Mouse (Mus musculus) heart, postnatal 0 days (tissue): Measurements from ENCODE around the gene Sdr39u1. TPM values are rescaled to one million over a fixed set of nuclear protein-coding genes. Genes with fewer than 3 reads are reported as not detected.

Experiments used
- ATAC-seq: fragments of 200-750 bp; cut with Nextera tagmentation; 2 replicates; pipeline ENCODE4 v1.8.0; 2017; ENCODE audit warnings: low read depth, moderate number of reproducible peaks, moderate library complexity; ENCODE audit not compliant: insufficient read depth
- DNase-seq: peaks from one replicate; pipeline ENCODE4 v3.0.0-alpha.2; 2016; ENCODE audit warnings: low spot score
- H3K27ac ChIP-seq: fragments of 300-500 bp; sonication (generic); 2 replicates; pipeline ENCODE4 v1.5.1; 2014; ENCODE audit warnings: low read depth, mild to moderate bottlenecking
- H3K27me3 ChIP-seq: fragments of 300-500 bp; sonication (generic); 2 replicates; pipeline ENCODE4 v1.6.1; 2014; ENCODE audit warnings: low read length, mixed read lengths; ENCODE audit not compliant: control insufficient read depth, insufficient read depth
- H3K36me3 ChIP-seq: fragments of 300-500 bp; sonication (generic); replicated peaks from 2 replicates; pipeline ENCODE4 v1.6.1; 2014; ENCODE audit warnings: low read length, mixed read lengths; ENCODE audit not compliant: control insufficient read depth, insufficient read depth
- H3K4me1 ChIP-seq: fragments of 300-500 bp; sonication (generic); 2 replicates; pipeline ENCODE4 v1.6.1; 2014; ENCODE audit warnings: antibody characterized with exemption; ENCODE audit not compliant: control insufficient read depth, insufficient read depth
- H3K4me2 ChIP-seq: fragments of 300-500 bp; sonication (generic); 2 replicates; pipeline ENCODE4 v1.6.1; 2014; ENCODE audit warnings: low read depth, mild to moderate bottlenecking, low read length, moderate library complexity
- H3K4me3 ChIP-seq: fragments of 300-500 bp; sonication (generic); 2 replicates; pipeline ENCODE4 v1.5.1; 2014; ENCODE audit warnings: low read depth, low read length
- H3K9ac ChIP-seq: fragments of 300-500 bp; sonication (generic); replicated peaks from 2 replicates; pipeline ENCODE4 v1.6.1; 2014; ENCODE audit warnings: low read depth, low read length, mixed read lengths
- H3K9me3 ChIP-seq: fragments of 300-500 bp; sonication (generic); replicated peaks from 2 replicates; pipeline ENCODE4 v1.6.1; 2016; ENCODE audit warnings: low read length; ENCODE audit not compliant: control insufficient read depth
- CTCF ChIP-seq: IDR thresholded peaks from 2 replicates; pipeline ENCODE4 v1.5.1; 2016; ENCODE audit warnings: antibody characterized with exemption, control low read depth, low read depth
- EP300 ChIP-seq: IDR thresholded peaks from 2 replicates; pipeline ENCODE4 v1.6.1; 2016; ENCODE audit warnings: antibody characterized with exemption, low read depth
- WGBS: fragments of 180-500 bp; shearing (Covaris S2); extraction: QIAGEN DNeasy Blood & Tissue Kit; methylation state at CpG from one replicate; pipeline ENCODE4 v1.1.7; 2014; 5-methylcytosine and 5-hydroxymethylcytosine counted together
- polyA plus RNA-seq: library from polyadenylated mRNA; unstranded; fragments of >200 nt; fragmentation: Nextera tagmentation; extraction: Ambion mirVana; gene quantifications from 2 replicates; pipeline ENCODE4 v1.2.1, GENCODE M21; 2015
- total RNA-seq: library from RNA; depleted of rRNA; stranded (reverse); fragments of >200 nt; gene quantifications from 2 replicates; pipeline ENCODE4 v1.2.3, GENCODE M21; 2014; ENCODE audit warnings: low replicate concordance; rRNA removed

Gene Sdr39u1
- total RNA-seq (89.1 and 138 TPM in 2 replicates), polyA plus RNA-seq (79.5 and 88.3 TPM in 2 replicates)

DNA sequence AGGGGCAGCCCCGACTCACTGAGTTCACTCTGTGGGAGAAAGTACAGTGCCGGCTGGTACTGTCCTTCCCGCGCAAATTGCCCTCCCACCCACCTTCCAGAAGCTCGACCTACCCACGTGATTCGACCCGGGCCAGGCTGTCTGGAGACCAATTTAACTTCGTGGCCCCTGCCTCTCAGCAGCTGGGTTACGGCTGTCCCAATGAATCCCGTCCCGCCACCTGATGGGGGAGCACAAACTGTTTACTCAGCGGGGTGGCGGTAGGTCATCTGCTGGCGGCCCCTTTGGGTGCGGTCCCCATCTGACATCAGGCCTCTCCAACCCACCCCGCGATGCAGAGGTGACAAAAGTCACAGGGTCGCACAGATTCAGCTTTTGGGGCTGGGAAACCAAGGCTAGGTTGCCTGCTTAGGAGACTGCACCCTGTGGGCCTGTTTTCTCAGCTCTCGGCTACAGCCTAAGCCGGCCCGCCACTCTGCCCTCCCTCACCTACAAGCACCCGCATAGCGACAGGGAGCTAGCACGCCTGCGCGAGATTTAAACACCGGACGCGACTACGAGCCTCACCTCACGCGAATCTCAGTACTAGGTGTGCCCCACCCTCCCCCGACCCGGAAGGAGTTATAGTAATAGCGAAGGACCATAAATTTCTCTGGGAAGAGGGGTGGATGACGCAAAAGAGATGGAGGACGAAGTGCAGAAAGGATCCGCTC is at the start of gene Sdr39u1:
Sdr39u1 (minus strand) TSS at position 593 of the 713 bp plus-strand sequence.
- WGBS, result under 1% methylated on average over 39 of the region's 39 CpGs
- H3K27me3 ChIP-seq, result no peaks in the 10 kb centered on the region
- no peak for TF ChIP-seq EP300
- no peak for TF ChIP-seq CTCF
- no peaks in the 10 kb centered on the region for H3K9me3 ChIP-seq
- ATAC-seq (peak; percentile 96), DNase-seq (peak; percentile 92)
- H3K9ac ChIP-seq, result peak within 1 kb of the TSS; percentile 80
- H3K27ac ChIP-seq, result peak within 1 kb of the TSS; percentile 83
- H3K4me1 ChIP-seq, result peaks cover 6% of the 10 kb centered on the region
- peak within 1 kb of the TSS; percentile 57 for H3K4me3 ChIP-seq
- H3K36me3 ChIP-seq, result peaks cover 27% of the 10 kb centered on the region
- H3K4me2 ChIP-seq, result peak within 1 kb of the TSS; percentile 85

DNA sequence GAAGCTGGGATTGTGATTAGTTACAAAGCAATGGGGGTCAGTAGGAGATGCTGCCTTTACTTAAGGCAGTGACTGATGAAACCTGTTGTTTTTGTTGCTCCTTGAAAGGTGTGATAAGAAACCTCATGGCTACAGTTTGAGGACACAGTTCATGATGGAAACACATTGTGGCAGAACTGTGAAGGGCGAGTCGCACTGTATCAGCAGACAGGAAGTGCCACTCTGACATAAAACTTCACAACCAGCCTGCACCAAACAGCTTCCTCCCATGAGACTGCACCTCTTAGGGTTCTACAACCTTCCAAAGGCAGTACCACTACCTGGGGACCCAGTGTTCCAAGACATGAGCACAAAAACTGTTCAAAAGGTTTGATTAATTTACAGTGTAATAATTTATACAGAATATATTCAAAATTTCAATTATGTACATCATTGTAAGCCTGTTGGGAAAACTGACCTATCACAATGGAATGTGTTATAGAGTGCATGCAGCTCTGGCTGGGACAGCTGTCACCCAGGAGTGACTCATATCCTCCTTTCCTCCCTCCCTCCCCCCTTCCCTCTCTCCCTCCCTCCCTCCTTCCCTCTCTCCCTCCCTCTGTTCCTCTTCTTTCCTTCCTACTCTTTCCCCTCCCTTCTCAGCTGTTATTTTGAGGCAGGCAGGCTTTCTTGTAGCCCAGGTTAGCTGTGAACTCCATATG is 46.3 kb upstream of the Sdr39u1 start:
- H3K27ac ChIP-seq, result peak overlapping the region; percentile 43; the same call in 1 of the 2 replicates
- no peaks in the 10 kb centered on the region for H3K36me3 ChIP-seq
- DNase-seq (peak; percentile 61), ATAC-seq (peak; percentile 79)
- no peaks in the 10 kb centered on the region for H3K27me3 ChIP-seq
- WGBS, result 10% methylated on average over 2 of the region's 2 CpGs
- no peaks in the 10 kb centered on the region for H3K9me3 ChIP-seq
- no peak overlapping the region for H3K4me3 ChIP-seq
- H3K4me2 ChIP-seq, result no peak overlapping the region
- H3K9ac ChIP-seq, result no peak overlapping the region
- peaks cover 9% of the 10 kb centered on the region for H3K4me1 ChIP-seq
- TF ChIP-seq EP300 (no peak), CTCF (no peak)

DNA sequence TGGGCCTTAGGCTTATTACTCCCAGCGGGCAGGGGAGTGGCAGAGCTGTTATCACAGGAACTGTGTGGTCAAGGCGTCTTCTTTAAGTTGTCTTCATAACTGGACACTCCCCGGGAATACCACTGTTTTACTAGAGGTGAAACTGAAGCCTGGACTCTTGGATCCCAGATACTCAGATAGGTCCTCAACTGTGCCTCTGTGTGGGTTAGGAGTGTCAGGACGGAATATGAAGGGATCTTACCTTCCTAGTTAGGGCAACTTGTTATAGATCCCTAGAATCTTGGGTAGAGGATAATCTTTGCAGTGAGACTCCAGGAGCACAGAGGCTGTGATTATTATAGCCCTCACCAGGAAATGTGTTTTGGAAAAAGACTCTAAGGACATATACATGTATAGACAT is 44.5 kb upstream of the Sdr39u1 start, which contains the start of gene Cma1:
Cma1 (minus strand) TSS at position 101 of the 400 bp plus-strand sequence.
- no peak within 1 kb of the TSS for H3K27ac ChIP-seq
- H3K4me3 ChIP-seq, result no peak within 1 kb of the TSS
- no peaks in the 10 kb centered on the region for H3K36me3 ChIP-seq
- no peak within 1 kb of the TSS for H3K4me2 ChIP-seq
- 70% methylated on average over 4 of the region's 4 CpGs for WGBS
- H3K9ac ChIP-seq, result no peak within 1 kb of the TSS
- H3K4me1 ChIP-seq, result peaks cover 9% of the 10 kb centered on the region
- H3K27me3 ChIP-seq, result no peaks in the 10 kb centered on the region
- no peak for DNase-seq
- TF ChIP-seq EP300, result no peak
- TF ChIP-seq CTCF, result no peak
- ATAC-seq, result no peak
- no peaks in the 10 kb centered on the region for H3K9me3 ChIP-seq

DNA sequence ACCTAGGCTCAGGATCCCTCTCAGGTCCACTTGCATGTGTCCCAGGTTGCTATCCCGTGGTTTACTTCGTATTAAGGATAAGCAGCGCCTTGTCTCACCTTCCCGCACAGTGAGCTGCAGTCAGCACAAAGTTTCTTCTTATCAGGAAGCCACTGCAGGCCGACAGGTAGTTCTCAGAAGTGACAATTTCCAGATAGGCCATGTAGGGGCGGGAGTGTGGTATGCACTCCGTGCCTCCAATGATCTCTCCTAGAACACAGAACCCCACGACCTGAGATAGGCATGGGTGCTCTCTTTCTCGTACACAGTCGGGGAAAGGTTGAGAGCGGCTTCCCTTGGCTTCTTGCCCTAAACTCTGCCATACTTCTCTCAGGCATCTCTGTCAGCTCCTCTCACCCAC is 43.5 kb upstream of the Sdr39u1 start:
- no peak for DNase-seq
- Histone ChIP-seq H3K4me3 (no peak overlapping the region), H3K4me2 (no peak overlapping the region), H3K36me3 (no peaks in the 10 kb centered on the region), H3K9ac (no peak overlapping the region), H3K4me1 (peaks cover 9% of the 10 kb centered on the region), H3K27ac (no peak overlapping the region), H3K9me3 (no peaks in the 10 kb centered on the region), H3K27me3 (no peaks in the 10 kb centered on the region)
- ATAC-seq, result no peak
- 36% methylated on average over 11 of the region's 11 CpGs for WGBS
- no peak for TF ChIP-seq EP300
- TF ChIP-seq CTCF, result no peak

DNA sequence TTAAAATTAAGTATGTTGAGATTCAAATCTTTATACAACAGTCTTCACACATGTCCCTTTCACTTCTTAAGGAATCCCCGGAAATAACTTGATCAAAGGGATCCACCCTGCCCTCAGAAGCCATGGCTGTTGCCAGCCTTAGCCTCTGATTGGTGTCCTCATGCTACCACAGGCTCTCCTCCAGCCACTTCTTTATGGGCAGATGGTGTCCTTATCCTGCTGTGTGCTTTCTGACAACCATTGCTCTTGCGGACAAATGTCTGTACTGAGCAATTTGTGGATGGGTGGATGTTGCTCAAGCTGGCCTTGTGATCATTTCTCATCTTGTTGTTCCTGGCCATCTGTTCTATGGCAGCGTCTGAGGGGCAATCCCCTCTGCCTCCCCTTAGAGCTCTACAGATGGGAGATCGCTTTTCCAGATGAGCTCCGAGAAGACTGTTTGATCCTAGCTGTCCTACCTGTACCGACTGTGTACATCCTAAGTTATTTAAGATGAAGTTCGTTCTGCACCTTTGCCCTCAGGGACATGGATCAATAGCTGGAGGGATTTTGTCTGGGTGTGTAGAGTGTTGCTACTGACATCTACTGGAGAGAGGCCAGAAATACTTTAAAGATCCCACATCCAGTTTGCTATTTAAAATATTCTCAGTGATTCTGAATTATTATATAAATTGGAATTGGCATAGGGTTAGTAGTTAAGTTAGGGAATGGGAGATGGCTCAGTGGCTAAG is 40.1 kb upstream of the Sdr39u1 start:
- H3K36me3 ChIP-seq, result no peaks in the 10 kb centered on the region
- ATAC-seq (no peak), DNase-seq (no peak)
- H3K27me3 ChIP-seq, result no peaks in the 10 kb centered on the region
- no peak overlapping the region for H3K9ac ChIP-seq
- no peak for TF ChIP-seq CTCF
- H3K4me2 ChIP-seq, result no peak overlapping the region
- H3K4me3 ChIP-seq, result no peak overlapping the region
- H3K4me1 ChIP-seq, result no peaks in the 10 kb centered on the region
- H3K27ac ChIP-seq, result no peak overlapping the region
- no peaks in the 10 kb centered on the region for H3K9me3 ChIP-seq
- 44% methylated on average over 7 of the region's 7 CpGs for WGBS
